Mouse (Mus musculus) B cell, adult 67 days (primary cell): Measurements from ENCODE around the gene Slc25a38. TPM values are rescaled to one million over a fixed set of nuclear protein-coding genes. Genes with fewer than 3 reads are reported as not detected.

Experiments
- total RNA-seq, 2 experiments: library from RNA; stranded (reverse); gene quantifications; 4 replicates each; pipeline ENCODE4 v1.2.4; 2023

Slc25a38 gene
- total RNA-seq: 10 to 100 TPM; 31.3 to 39.1 TPM

GRCm38 (mm10) chr9:120110211-120111018 is at the start of gene Slc25a38:
TSS of gene Slc25a38 (plus strand) at chr9:120110374.

GRCm38 (mm10) chr9:120069779-120070178 is 40.4 kb upstream of the Slc25a38 start, which contains the start of gene Cx3cr1:
TSS of gene Cx3cr1 (minus strand) at chr9:120069879.

GRCm38 (mm10) chr9:120091696-120092238 is 18.4 kb upstream of the Slc25a38 start, which contains the start of gene Ccr8:
TSS of gene Ccr8 (plus strand) at chr9:120092114.

GRCm38 (mm10) chr9:120127538-120128251 is 17.5 kb downstream of the Slc25a38 start, which contains the start of gene Rpsa:
TSS of gene Rpsa (plus strand) at chr9:120127689.

GRCm38 (mm10) chr9:120149222-120149828 is 39.2 kb downstream of the Slc25a38 start, which contains the start of gene Mobp:
TSS of gene Mobp (plus strand) at chr9:120149707.

Other genes starting within 250 kb of the Slc25a38 start
- gene Wdr48, start 215.5 kb upstream of the Slc25a38 start, total RNA-seq: 10 to 100 TPM; 79.2 to 79.4 TPM
- gene Gorasp1, start 172.8 kb upstream of the Slc25a38 start, total RNA-seq: 10 to 100 TPM; 12.8 to 13.9 TPM
- gene Ttc21a, start 172.8 kb upstream of the Slc25a38 start, total RNA-seq: not detected
- 100 to 1,000 TPM; 256 to 303 TPM for gene Csrnp1, start 125.7 kb upstream of the Slc25a38 start, total RNA-seq
- not detected for gene Xirp1, start 86.8 kb upstream of the Slc25a38 start, total RNA-seq
- under 1 TPM in 1 of 2 experiments, not detected in 1; 0.32 TPM for gene Cx3cr1, start 40.5 kb upstream of the Slc25a38 start, total RNA-seq
- gene Ccr8, start 18.3 kb upstream of the Slc25a38 start, total RNA-seq: not detected
- gene Rpsa, start 17.3 kb downstream of the Slc25a38 start, total RNA-seq: 1,000 to 10,000 TPM; 2,093 to 2,116 TPM
- not detected for gene Mobp, start 39.3 kb downstream of the Slc25a38 start, total RNA-seq
- not detected for gene Myrip, start 191.1 kb downstream of the Slc25a38 start, total RNA-seq